Mouse (Mus musculus) liver, embryonic 13.5 days (tissue): Measurements from ENCODE around the gene Klhdc1. TPM values are rescaled to one million over a fixed set of nuclear protein-coding genes. Genes with fewer than 3 reads are reported as not detected.

ENCODE experiments used
- ATAC-seq: fragments of 200-750 bp; cut with Nextera tagmentation; 2 replicates; pipeline ENCODE4 v1.8.0; 2017; ENCODE audit warnings: low read depth, mild to moderate bottlenecking, moderate number of reproducible peaks, moderate library complexity
- DNase-seq: peaks from one replicate; pipeline ENCODE4 v3.0.0; 2022
- H3K27ac ChIP-seq: fragments of 300-500 bp; sonication (generic); 2 replicates; pipeline ENCODE4 v1.5.1; 2015; ENCODE audit warnings: moderate library complexity, mild to moderate bottlenecking, inconsistent platforms
- H3K27me3 ChIP-seq: fragments of 300-500 bp; sonication (generic); 2 replicates; pipeline ENCODE4 v1.6.1; 2015; ENCODE audit warnings: mild to moderate bottlenecking, inconsistent platforms
- H3K36me3 ChIP-seq: fragments of 300-500 bp; sonication (generic); 2 replicates; pipeline ENCODE4 v1.6.1; 2015; ENCODE audit warnings: mild to moderate bottlenecking, inconsistent platforms
- H3K4me1 ChIP-seq: fragments of 300-500 bp; sonication (generic); replicated peaks from 2 replicates; pipeline ENCODE4 v1.6.1; 2015; ENCODE audit warnings: inconsistent platforms
- H3K4me2 ChIP-seq: fragments of 300-500 bp; sonication (generic); 2 replicates; pipeline ENCODE4 v1.6.1; 2015; ENCODE audit warnings: inconsistent platforms, mild to moderate bottlenecking, moderate library complexity
- H3K4me3 ChIP-seq: fragments of 300-500 bp; sonication (generic); replicated peaks from 2 replicates; pipeline ENCODE4 v1.5.1; 2015; ENCODE audit warnings: mild to moderate bottlenecking, inconsistent platforms
- H3K9ac ChIP-seq: fragments of 300-500 bp; sonication (generic); 2 replicates; pipeline ENCODE4 v1.6.1; 2015; ENCODE audit warnings: mild to moderate bottlenecking, inconsistent platforms
- H3K9me3 ChIP-seq: fragments of 300-500 bp; sonication (generic); replicated peaks from 2 replicates; pipeline ENCODE4 v1.6.1; 2016; ENCODE audit warnings: inconsistent platforms
- WGBS: fragments of 180-500 bp; shearing (Covaris S2); methylation state at CpG from one replicate; pipeline ENCODE4 v1.1.7; 2015; ENCODE audit not compliant: insufficient replicate concordance; 5-methylcytosine and 5-hydroxymethylcytosine counted together
- polyA plus RNA-seq: library from polyadenylated mRNA; unstranded; fragments of >200 nt; fragmentation: Nextera tagmentation; extraction: Ambion mirVana; gene quantifications from 2 replicates; pipeline ENCODE4 v1.2.1, GENCODE M21; 2015

The Klhdc1 gene
- polyA plus RNA-seq, 1 experiment from 2014 or later: 3.9 TPM

DNA sequence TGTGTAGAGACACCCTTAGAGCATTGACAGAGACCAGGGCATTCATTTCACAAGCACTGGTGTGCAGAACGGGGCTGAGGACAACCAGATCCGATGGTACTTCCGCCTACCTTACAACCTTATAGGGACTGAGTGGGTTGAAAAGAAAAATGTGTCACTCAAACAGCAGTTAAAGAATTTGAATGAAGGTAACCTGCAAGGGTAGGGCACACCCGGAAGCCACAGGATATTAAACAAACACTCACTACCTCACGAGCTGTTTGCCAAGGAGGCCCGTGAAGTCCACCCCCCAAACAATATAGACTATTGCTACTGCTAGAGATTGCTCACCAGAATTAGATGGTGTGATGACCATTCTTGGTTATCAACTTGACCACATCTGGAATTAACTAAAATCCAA, 5.2 kb upstream of the Klhdc1 start:
- no peak overlapping the region for H3K27ac ChIP-seq
- no peak overlapping the region for H3K4me2 ChIP-seq
- H3K4me1 ChIP-seq: peaks cover 3% of the 10 kb centered on the region
- WGBS: 77% methylated on average over 6 of the region's 6 CpGs
- H3K4me3 ChIP-seq: no peak overlapping the region
- ATAC-seq: no peak
- no peaks in the 10 kb centered on the region for H3K9me3 ChIP-seq
- H3K9ac ChIP-seq: no peak overlapping the region
- no peaks in the 10 kb centered on the region for H3K27me3 ChIP-seq
- no peak for DNase-seq
- no peaks in the 10 kb centered on the region for H3K36me3 ChIP-seq

DNA sequence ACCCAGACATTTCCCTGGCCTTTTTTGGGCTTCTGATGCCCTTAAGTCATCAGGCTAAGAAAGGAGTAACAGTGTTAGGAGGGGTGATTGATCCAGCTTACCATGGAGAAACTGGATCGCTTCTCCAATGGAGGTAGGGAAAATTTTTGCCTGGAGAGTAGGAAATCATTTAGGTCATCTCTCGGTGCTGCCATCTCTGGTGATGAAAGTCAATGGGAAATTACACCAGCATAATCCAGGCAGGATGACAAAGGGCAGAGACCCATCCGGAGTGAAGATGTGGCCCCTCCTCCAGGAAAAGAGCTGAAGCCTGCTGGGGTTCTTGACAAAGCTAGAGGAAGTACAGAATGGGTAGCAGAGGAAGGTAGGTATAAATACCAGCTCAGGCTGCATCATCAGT, 2.7 kb upstream of the Klhdc1 start:
- H3K4me1 ChIP-seq: peaks cover 22% of the 10 kb centered on the region
- WGBS: 25% methylated on average over 3 of the region's 3 CpGs
- DNase-seq: no peak

DNA sequence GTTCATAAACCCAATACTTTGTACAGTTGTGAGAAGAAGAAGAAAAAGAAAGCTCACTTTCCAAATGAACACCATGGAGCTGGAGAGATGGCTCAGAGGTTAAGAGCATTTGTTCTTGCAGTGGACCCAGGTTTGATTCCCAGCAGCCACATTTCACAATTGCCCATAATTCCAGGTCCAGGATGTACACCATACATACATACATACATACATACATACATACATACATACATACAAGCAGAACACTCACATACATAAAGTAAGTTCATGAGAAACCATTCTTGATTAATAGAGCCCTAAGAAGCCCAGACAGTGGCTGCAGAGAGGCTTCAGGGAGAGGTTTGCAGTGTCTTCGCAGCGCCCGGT, 412 bp downstream of the Klhdc1 start:
- no peak for DNase-seq
- no peak; the same call in 1 of the 2 replicates for ATAC-seq
- Histone ChIP-seq H3K27me3 (no peaks in the 10 kb centered on the region), H3K36me3 (no peaks in the 10 kb centered on the region), H3K4me3 (peak overlapping the region; percentile 72), H3K9me3 (no peaks in the 10 kb centered on the region), H3K9ac (peak overlapping the region; percentile 80), H3K4me1 (peaks cover 22% of the 10 kb centered on the region), H3K4me2 (peak overlapping the region; percentile 94), H3K27ac (peak overlapping the region; percentile 55)
- WGBS: 3% methylated on average over 3 of the region's 3 CpGs

More for the DNA sequence above, 2.7 kb upstream of the Klhdc1 start:
- no peaks in the 10 kb centered on the region for H3K36me3 ChIP-seq
- H3K4me3 ChIP-seq: no peak overlapping the region
- no peaks in the 10 kb centered on the region for H3K27me3 ChIP-seq
- no peak overlapping the region for H3K27ac ChIP-seq
- ATAC-seq: no peak
- H3K9me3 ChIP-seq: no peaks in the 10 kb centered on the region
- no peak overlapping the region for H3K4me2 ChIP-seq
- no peak overlapping the region for H3K9ac ChIP-seq

DNA sequence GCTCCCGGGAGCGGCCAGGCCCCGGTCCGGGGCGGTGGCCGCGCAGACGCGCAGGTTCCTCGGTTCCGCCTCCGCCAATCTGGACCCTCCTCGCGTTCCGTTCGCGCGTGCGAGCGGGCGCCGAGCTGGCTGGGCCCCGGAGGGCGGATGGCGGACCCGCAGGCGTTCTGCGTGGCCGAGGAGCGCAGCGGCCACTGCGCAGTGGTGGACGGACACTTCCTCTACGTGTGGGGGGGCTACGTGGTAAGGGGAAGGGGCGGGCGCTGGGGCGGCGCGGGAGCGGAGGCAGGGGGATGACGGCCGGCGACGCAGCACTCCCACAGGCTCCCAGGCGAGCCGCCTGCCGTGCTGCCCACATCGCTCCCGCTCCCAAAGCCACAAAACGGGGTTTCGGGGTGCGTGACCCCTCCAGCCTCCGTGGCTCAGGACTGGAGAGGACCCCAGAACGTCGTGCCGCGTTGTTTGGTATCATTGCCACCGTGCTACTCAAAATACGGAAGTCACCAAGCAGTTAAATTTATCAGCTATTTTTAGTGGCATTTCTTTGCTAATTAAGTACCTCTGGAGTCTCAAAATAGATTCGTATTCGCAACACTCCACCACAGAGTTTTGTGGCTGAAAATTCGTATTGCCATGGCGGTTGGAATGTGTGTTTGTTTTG, 925 bp downstream of the Klhdc1 start:
- DNase-seq (peak; percentile 43), ATAC-seq (peak; percentile 81)
- peak overlapping the region; percentile 80 for H3K9ac ChIP-seq
- H3K4me3 ChIP-seq: peak overlapping the region; percentile 72
- H3K9me3 ChIP-seq: no peaks in the 10 kb centered on the region
- peak overlapping the region; percentile 94 for H3K4me2 ChIP-seq
- peak overlapping the region; percentile 55 for H3K27ac ChIP-seq
- WGBS: under 1% methylated on average over 64 of the region's 64 CpGs
- no peaks in the 10 kb centered on the region for H3K36me3 ChIP-seq
- H3K4me1 ChIP-seq: peaks cover 22% of the 10 kb centered on the region
- no peaks in the 10 kb centered on the region for H3K27me3 ChIP-seq

DNA sequence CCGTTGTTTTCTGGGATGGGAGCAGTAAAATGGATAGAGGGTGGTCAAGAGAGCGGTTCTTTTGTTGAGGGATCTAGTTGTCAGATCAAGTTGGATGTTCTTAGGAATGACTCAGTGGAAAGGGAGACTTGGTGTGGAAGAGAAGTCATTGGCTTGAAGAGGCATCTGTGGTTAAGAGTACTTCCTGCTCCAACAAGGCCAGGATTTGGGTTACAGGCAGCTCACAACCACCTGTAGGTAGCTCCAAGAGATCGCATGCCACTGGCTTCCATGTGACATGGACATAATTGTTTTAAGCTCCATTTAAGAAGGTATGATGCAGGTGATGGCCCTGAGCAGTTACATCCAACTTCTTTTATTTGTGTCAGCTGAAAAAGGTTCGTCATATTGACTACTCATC, 8.8 kb downstream of the Klhdc1 start:
- Histone ChIP-seq H3K4me2 (no peak overlapping the region), H3K4me1 (peaks cover 9% of the 10 kb centered on the region), H3K9ac (no peak overlapping the region), H3K27ac (no peak overlapping the region), H3K9me3 (no peaks in the 10 kb centered on the region), H3K36me3 (no peaks in the 10 kb centered on the region), H3K4me3 (no peak overlapping the region), H3K27me3 (no peaks in the 10 kb centered on the region)
- ATAC-seq (no peak), DNase-seq (no peak)
- WGBS: 66% methylated on average over 4 of the region's 4 CpGs

DNA sequence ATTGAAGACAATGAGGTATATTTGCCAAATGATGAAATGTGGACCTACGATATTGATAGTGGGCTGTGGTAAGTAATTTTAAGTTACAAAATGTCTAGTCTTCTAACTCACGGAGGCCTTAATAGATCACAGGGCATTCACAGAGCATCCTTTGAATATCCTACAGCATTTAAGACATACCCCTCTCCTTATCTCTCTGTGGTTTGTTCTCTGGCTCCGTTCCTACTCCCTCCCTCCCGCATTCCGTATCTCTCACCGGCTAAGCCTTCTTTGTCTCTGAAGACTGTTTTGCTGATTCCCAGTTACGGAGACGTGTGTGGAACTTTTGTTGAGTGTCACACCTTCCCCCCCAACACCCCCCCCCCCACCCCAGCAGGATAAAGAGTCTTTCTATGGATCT, 9.8 kb downstream of the Klhdc1 start:
- 0 out of 2 replicates have a peak, but pooled peaks have one; percentile 50 for ATAC-seq
- H3K4me2 ChIP-seq: no peak overlapping the region
- WGBS: 30% methylated on average over 8 of the region's 8 CpGs

DNA sequence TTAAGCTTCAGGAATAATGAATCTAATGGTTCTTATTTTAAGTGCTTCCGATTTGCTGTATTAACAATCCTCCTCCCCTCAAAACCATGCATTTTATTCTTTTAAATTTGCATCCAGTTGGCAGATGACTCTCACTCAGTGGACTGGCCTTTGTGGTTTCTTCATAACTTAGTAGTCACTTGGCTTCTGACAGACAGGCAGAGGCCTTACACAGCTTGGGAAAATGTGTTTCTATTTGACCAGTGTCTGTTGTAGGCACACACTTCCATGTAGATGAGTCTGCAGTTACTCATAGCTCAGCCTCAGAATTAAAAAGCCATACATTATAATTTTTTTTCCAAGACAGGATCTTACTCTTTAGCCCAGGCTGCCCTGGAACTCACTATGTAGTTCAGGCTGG, 12.8 kb downstream of the Klhdc1 start:
- Histone ChIP-seq H3K4me3 (no peak overlapping the region), H3K9me3 (no peaks in the 10 kb centered on the region), H3K27ac (no peak overlapping the region), H3K27me3 (no peaks in the 10 kb centered on the region), H3K4me2 (no peak overlapping the region), H3K4me1 (peaks cover 21% of the 10 kb centered on the region), H3K36me3 (no peaks in the 10 kb centered on the region), H3K9ac (no peak overlapping the region)
- ATAC-seq (no peak), DNase-seq (no peak)
- WGBS: 77% methylated on average over 1 of the region's 1 CpGs

More for the DNA sequence above, 9.8 kb downstream of the Klhdc1 start:
- Histone ChIP-seq H3K27me3 (no peaks in the 10 kb centered on the region), H3K4me1 (peaks cover 9% of the 10 kb centered on the region), H3K27ac (no peak overlapping the region), H3K4me3 (no peak overlapping the region), H3K36me3 (no peaks in the 10 kb centered on the region), H3K9ac (no peak overlapping the region), H3K9me3 (no peaks in the 10 kb centered on the region)
- DNase-seq: no peak

DNA sequence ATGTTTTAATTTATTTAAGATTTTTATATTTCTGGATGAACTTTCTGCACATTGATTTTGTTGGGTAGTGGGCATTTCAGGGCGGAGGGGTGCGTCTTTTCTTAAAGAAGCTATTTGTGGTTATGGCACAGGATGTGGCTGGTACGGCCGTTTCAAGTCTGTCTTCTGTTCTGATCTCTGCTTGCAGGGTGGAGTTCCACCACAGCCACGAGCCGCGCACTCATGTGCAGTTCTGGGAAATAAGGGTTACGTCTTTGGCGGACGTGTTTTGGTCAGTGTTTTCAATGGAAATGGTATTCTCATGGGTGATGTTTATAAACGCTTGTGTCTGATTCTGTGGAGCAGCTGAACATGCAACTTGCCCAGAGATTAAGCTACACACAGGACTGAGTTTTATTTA, 16.9 kb downstream of the Klhdc1 start:
- DNase-seq (no peak), ATAC-seq (no peak)
- Histone ChIP-seq H3K27me3 (no peaks in the 10 kb centered on the region), H3K9ac (no peak overlapping the region), H3K4me3 (no peak overlapping the region; the same call in 1 of the 2 replicates), H3K27ac (no peak overlapping the region), H3K4me1 (peaks cover 14% of the 10 kb centered on the region), H3K36me3 (no peaks in the 10 kb centered on the region), H3K4me2 (peak overlapping the region; percentile 49), H3K9me3 (no peaks in the 10 kb centered on the region)
- WGBS: 14% methylated on average over 11 of the region's 11 CpGs

DNA sequence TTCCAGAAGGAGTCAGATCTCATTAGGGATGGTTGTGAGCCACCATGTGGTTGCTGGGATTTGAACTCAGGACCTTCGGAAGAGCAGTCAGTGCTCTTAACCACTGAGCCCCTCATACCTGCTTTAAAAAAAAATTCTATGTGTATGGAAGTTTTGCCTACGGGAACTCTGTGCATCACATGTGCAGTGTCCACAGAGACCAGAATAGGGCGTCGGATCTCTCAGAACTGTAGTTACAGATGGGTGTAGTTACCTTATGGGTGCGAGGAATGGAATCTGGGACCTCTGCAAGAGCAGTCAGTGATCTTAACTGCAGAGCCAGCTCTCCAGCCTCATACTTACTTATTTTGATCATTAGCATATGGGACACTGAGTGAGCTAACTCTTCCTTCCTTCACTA, 21.3 kb downstream of the Klhdc1 start:
- ATAC-seq: no peak
- no peak overlapping the region for H3K9ac ChIP-seq
- WGBS: 86% methylated on average over 5 of the region's 5 CpGs
- no peaks in the 10 kb centered on the region for H3K9me3 ChIP-seq
- no peaks in the 10 kb centered on the region for H3K36me3 ChIP-seq
- no peaks in the 10 kb centered on the region for H3K27me3 ChIP-seq
- H3K4me1 ChIP-seq: peaks cover 14% of the 10 kb centered on the region
- DNase-seq: no peak
- H3K4me3 ChIP-seq: no peak overlapping the region
- H3K4me2 ChIP-seq: no peak overlapping the region
- no peak overlapping the region for H3K27ac ChIP-seq

DNA sequence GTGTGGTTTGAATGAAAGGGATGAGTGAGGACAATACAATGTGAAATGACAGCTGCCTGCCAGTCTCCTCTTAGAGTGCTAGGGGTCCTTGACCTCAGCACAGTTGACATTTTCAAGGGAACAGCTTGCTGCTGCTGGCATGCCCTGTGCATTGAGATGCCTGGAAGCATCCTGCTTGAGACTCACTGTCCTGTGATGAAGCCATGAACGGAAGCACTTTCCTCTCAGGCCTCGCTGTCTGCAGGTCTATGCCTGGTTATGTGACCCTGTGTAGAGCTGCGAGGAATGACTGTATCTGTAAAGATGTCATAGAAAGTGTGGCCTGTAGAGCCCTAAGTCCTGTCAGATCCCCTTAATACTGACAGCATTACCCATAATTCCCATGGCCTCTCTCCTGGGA, 24.1 kb downstream of the Klhdc1 start:
- Histone ChIP-seq H3K27ac (no peak overlapping the region), H3K27me3 (no peaks in the 10 kb centered on the region), H3K9me3 (no peaks in the 10 kb centered on the region), H3K4me2 (no peak overlapping the region), H3K4me1 (no peaks in the 10 kb centered on the region), H3K9ac (no peak overlapping the region), H3K4me3 (no peak overlapping the region), H3K36me3 (no peaks in the 10 kb centered on the region)
- no peak for ATAC-seq
- DNase-seq: no peak
- 80% methylated on average over 3 of the region's 3 CpGs for WGBS

DNA sequence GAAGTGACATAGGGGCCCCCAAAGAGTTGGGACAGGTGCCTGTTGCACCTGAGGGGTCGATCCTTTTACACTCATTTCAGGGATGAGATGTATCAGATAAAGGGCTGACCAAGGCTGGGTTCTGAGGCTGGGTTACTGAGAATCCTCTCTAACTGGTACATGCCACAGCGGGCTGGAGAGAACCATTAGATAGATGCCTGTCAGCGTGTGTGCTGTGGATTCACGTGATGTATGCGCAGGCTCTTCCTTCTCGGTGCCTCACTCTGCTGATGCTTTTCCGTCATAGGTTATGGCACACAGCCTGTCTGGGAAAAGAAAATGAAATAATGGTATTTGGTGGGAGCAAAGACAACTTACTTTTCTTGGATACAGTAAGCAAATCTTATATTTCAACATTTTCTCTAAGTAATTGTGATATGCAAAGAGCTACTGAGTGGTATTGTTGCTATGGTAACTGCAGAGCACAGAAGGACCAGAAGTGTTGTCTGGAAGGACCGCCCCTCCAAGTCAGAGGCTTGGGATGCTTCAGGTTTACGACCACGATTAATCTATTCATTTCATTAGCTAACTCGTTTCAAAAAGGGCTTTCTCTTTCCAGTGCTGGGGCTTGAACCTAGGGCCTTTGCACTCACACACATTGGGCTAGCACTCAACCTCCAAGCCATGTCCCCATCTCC, 27.1 kb downstream of the Klhdc1 start:
- DNase-seq (no peak), ATAC-seq (no peak)
- no peaks in the 10 kb centered on the region for H3K4me1 ChIP-seq
- no peak overlapping the region for H3K4me2 ChIP-seq
- H3K36me3 ChIP-seq: no peaks in the 10 kb centered on the region
- 75% methylated on average over 11 of the region's 11 CpGs for WGBS
- H3K4me3 ChIP-seq: no peak overlapping the region
- no peaks in the 10 kb centered on the region for H3K27me3 ChIP-seq
- H3K9me3 ChIP-seq: no peaks in the 10 kb centered on the region
- no peak overlapping the region for H3K9ac ChIP-seq
- H3K27ac ChIP-seq: no peak overlapping the region

DNA sequence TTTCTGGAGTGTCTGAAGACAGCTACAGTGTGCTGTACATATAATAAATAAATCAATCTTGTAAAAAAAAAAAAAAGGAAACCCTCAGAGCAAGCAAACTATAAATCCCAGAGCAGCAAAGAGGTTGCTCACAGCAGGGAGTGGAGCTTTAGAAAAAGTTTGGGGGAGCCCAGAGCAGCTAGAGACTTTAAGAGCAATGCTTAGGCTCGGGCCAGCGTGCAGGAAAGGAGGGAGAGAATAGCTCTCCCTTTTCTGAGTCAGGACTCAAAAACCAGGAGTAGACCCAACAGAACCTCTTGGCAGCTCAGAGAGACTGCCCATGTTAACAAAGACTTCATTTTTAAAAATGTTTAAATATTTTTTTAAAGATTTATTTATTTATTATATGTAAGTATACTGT, 28.0 kb downstream of the Klhdc1 start:
- ATAC-seq (no peak), DNase-seq (no peak)
- Histone ChIP-seq H3K27ac (no peak overlapping the region), H3K4me2 (no peak overlapping the region), H3K9me3 (no peaks in the 10 kb centered on the region), H3K4me3 (no peak overlapping the region), H3K36me3 (no peaks in the 10 kb centered on the region), H3K27me3 (no peaks in the 10 kb centered on the region), H3K4me1 (no peaks in the 10 kb centered on the region), H3K9ac (no peak overlapping the region)
- WGBS: 91% methylated on average over 2 of the region's 2 CpGs
